In genomic region chr6:86640161-86640560, GRCm38 (mm10) we compare ENCODE assay signal across 27 mouse cellular contexts. TPM values are rescaled to one million over a fixed set of nuclear protein-coding genes. Genes with fewer than 3 reads are reported as not detected.
A peak's percentile ranks its signal among the peaks of the same experiment; 100 is the strongest.
DNase-seq lines count a peak whose midpoint lies in the region; ATAC-seq lines count a peak whose summit lies in the region.
"Had no signal": no experiment of that assay in that cellular context is flagged by ENCODE, and none has a peak within 500 bp of the region (broad histone marks: within the 10 kb centered on the region; RNA-seq: fewer than 3 reads in every experiment).

No protein-coding gene starts in this region.

- no peaks in the 10 kb centered on the region for H3K9me3 ChIP-seq in heart, embryonic 11.5 days (replicated peaks; ENCODE audit: control insufficient read depth, low read length)
- H3K9me3 ChIP-seq in liver, embryonic 13.5 days (replicated peaks), result no peaks in the 10 kb centered on the region
- H3K9me3 ChIP-seq: embryonic facial prominence, embryonic 13.5 days; hindbrain, embryonic 10.5 days; midbrain, embryonic 13.5 days; neural tube, embryonic 13.5 days; stomach, embryonic 15.5 days had no signal

- H3K27ac ChIP-seq in heart, embryonic 11.5 days (ENCODE audit: low read depth, low read length), result peak overlapping the region; percentile 22; the same call in 1 of the 2 replicates
- H3K27ac ChIP-seq in liver, embryonic 13.5 days, result peak overlapping the region; percentile 99
- H3K27ac ChIP-seq: embryonic facial prominence, embryonic 13.5 days; gastrocnemius, adult 2 months; hindbrain, postnatal 0 days; left cerebral cortex, adult 2 months; macrophage; midbrain, embryonic 13.5 days; neural tube, embryonic 13.5 days; stomach, embryonic 15.5 days had no signal

- H3K4me3 ChIP-seq in heart, embryonic 11.5 days (ENCODE audit: low read depth, low read length), result no peak overlapping the region
- peak overlapping the region; percentile 47 for H3K4me3 ChIP-seq in liver, embryonic 13.5 days (replicated peaks)
- H3K4me3 ChIP-seq: embryonic facial prominence, embryonic 13.5 days; gastrocnemius, adult 2 months; hindbrain, embryonic 10.5 days; left cerebral cortex, adult 2 months; midbrain, embryonic 13.5 days; neural tube, embryonic 13.5 days; stomach, embryonic 15.5 days had no signal

- H3K4me2 ChIP-seq in heart, embryonic 11.5 days, result no peak overlapping the region
- peak overlapping the region; percentile 65 for H3K4me2 ChIP-seq in liver, embryonic 13.5 days
- H3K4me2 ChIP-seq: embryonic facial prominence, embryonic 13.5 days; midbrain, embryonic 13.5 days; neural tube, embryonic 13.5 days; stomach, embryonic 15.5 days had no signal

- H3K27me3 ChIP-seq in heart, embryonic 11.5 days (ENCODE audit: control insufficient read depth, insufficient read depth, low read length), result no peaks in the 10 kb centered on the region
- no peaks in the 10 kb centered on the region for H3K27me3 ChIP-seq in liver, embryonic 13.5 days
- H3K27me3 ChIP-seq: CH12.LX; embryonic facial prominence, embryonic 13.5 days; midbrain, embryonic 13.5 days; neural tube, embryonic 13.5 days; stomach, embryonic 15.5 days had no signal

- H3K9ac ChIP-seq in heart, embryonic 11.5 days (ENCODE audit: low read depth, low read length), result no peak overlapping the region
- peak overlapping the region; percentile 80 for H3K9ac ChIP-seq in liver, embryonic 13.5 days
- H3K9ac ChIP-seq: embryonic facial prominence, embryonic 13.5 days; midbrain, embryonic 13.5 days; neural tube, embryonic 13.5 days; stomach, embryonic 15.5 days had no signal

- no peak for ATAC-seq in heart, embryonic 11.5 days (replicated peaks; ENCODE audit: insufficient number of reproducible peaks, low FRiP score, low TSS enrichment)
- peak; percentile 13 for ATAC-seq in erythroid progenitor cell, adult 5-6 weeks (replicated peaks; ENCODE audit: low FRiP score, poor library complexity, severe bottlenecking)
- peak; percentile 6 for ATAC-seq in liver, embryonic 13.5 days (ENCODE audit: low read depth)
- ATAC-seq: hindbrain, postnatal 0 days; midbrain, embryonic 13.5 days had no signal

- WGBS in heart, embryonic 11.5 days (ENCODE audit: insufficient replicate concordance), result 74% methylated on average over 3 of the region's 3 CpGs
- WGBS in liver, embryonic 13.5 days (ENCODE audit: insufficient replicate concordance), result 32% methylated on average over 3 of the region's 3 CpGs

- intact Hi-C loops in heart, postnatal 36 days (cut with DNase I), result no loop called here

- no peaks in the 10 kb centered on the region for H3K36me3 ChIP-seq in heart, embryonic 11.5 days (ENCODE audit: control insufficient read depth, insufficient read depth, low read length)
- no peaks in the 10 kb centered on the region for H3K36me3 ChIP-seq in liver, embryonic 13.5 days
- H3K36me3 ChIP-seq: embryonic facial prominence, embryonic 13.5 days; hindbrain, embryonic 10.5 days; midbrain, embryonic 13.5 days; neural tube, embryonic 13.5 days; stomach, embryonic 15.5 days had no signal

- peaks cover 3% of the 10 kb centered on the region; the same call in 1 of the 2 replicates for H3K4me1 ChIP-seq in heart, embryonic 11.5 days (ENCODE audit: control insufficient read depth, insufficient read depth, low read length)
- H3K4me1 ChIP-seq in liver, embryonic 13.5 days (replicated peaks), result peaks cover 81% of the 10 kb centered on the region
- H3K4me1 ChIP-seq: hindbrain, embryonic 10.5 days; midbrain, embryonic 13.5 days; neural tube, embryonic 13.5 days had no signal

- DNase-seq in heart, postnatal 36 days, result no peak
- DNase-seq in 3T3-L1 (ENCODE audit: low read depth, low spot score), result peak; percentile 56
- DNase-seq in liver, embryonic 13.5 days, result no peak
- DNase-seq in gastrocnemius, adult 18-20 months (ENCODE audit: low spot score), result no peak
- no peak for DNase-seq in adipocyte (ENCODE audit: low spot score)
- no peak for DNase-seq in lung, postnatal 14 days
- DNase-seq: cerebellum, adult 9-10 months; gastrocnemius, adult 2 months; kidney, adult 2 months; kidney, postnatal 4 days; layer of hippocampus, adult 9-11 months; lung, adult 2 months; spleen, adult 18-20 months; thymus, adult 18-20 months had no signal

RNA-seq across cellular contexts. Expression of gene Asprv1, which starts 12.2 kb away (rescaled TPM):
- not detected in 2 replicates for polyA plus RNA-seq in heart, embryonic 11.5 days (2014; fragmentation: Nextera tagmentation; extraction: Ambion mirVana)
- not detected for total RNA-seq in heart, postnatal 36 days (2021)
- 4.3 TPM in 1 of 2 replicates, not detected in the other for total RNA-seq in erythroid progenitor cell, adult 5-6 weeks (2015; ENCODE audit: low replicate concordance)
- total RNA-seq in erythroid progenitor cell, adult 5-6 weeks (2017; ENCODE audit: low replicate concordance), result 0.64 and 6.5 TPM in 2 replicates
- 0.25 and 0.29 TPM in 2 replicates for polyA plus RNA-seq in liver, embryonic 13.5 days (2015; fragmentation: Nextera tagmentation; extraction: Ambion mirVana)
- total RNA-seq in gastrocnemius, adult 18-20 months (2021), result not detected
- total RNA-seq: adrenal gland, adult 2 months; CH12.LX; gastrocnemius, adult 2 months had no signal
- polyA plus RNA-seq: heart, embryonic 14.5 days had no signal

RNA-seq across cellular contexts. Expression of gene Mxd1, which starts 28.8 kb away (rescaled TPM):
- 9.5 and 12.6 TPM in 2 replicates for polyA plus RNA-seq in heart, embryonic 11.5 days (2014; fragmentation: Nextera tagmentation; extraction: Ambion mirVana)
- 1 to 10 TPM; 8.8 to 9.5 TPM for total RNA-seq in heart, postnatal 36 days (2021)
- total RNA-seq in erythroid progenitor cell, adult 5-6 weeks (2015; ENCODE audit: low replicate concordance), result 120 and 125 TPM in 2 replicates
- total RNA-seq in erythroid progenitor cell, adult 5-6 weeks (2017; ENCODE audit: low replicate concordance), result 150 and 170 TPM in 2 replicates
- 32.9 and 38.7 TPM in 2 replicates for polyA plus RNA-seq in liver, embryonic 13.5 days (2015; fragmentation: Nextera tagmentation; extraction: Ambion mirVana)
- 1 to 10 TPM; 2.6 TPM for total RNA-seq in gastrocnemius, adult 18-20 months (2021)

RNA-seq across cellular contexts. Expression of gene Snrnp27, which starts 44.2 kb away (rescaled TPM):
- polyA plus RNA-seq in heart, embryonic 11.5 days (2014; fragmentation: Nextera tagmentation; extraction: Ambion mirVana), result 97.6 and 109 TPM in 2 replicates
- 10 to 100 TPM; 43.2 to 47.2 TPM for total RNA-seq in heart, postnatal 36 days (2021)
- 79.2 and 101 TPM in 2 replicates for total RNA-seq in erythroid progenitor cell, adult 5-6 weeks (2015; ENCODE audit: low replicate concordance)
- 78.6 and 116 TPM in 2 replicates for total RNA-seq in erythroid progenitor cell, adult 5-6 weeks (2017; ENCODE audit: low replicate concordance)
- polyA plus RNA-seq in liver, embryonic 13.5 days (2015; fragmentation: Nextera tagmentation; extraction: Ambion mirVana), result 71.2 and 86.4 TPM in 2 replicates
- 10 to 100 TPM; 77.6 to 78.6 TPM for total RNA-seq in gastrocnemius, adult 18-20 months (2021)

Comparison
In these comparisons a context has a peak if more than half of its experiments do, and no peak if none do; other contexts are left out.
1. RNA of gene Mxd1, which starts 28.8 kb away (total RNA-seq): 120 to 170 TPM in erythroid progenitor cell, adult 5-6 weeks; 8.8 to 9.5 TPM in heart, postnatal 36 days and 2.6 TPM in gastrocnemius, adult 18-20 months; every median in the first group is over 10 times any median in the second.